Mouse (Mus musculus): ENCODE data around the gene BC030499. TPM values are rescaled to one million over a fixed set of nuclear protein-coding genes. Genes with fewer than 3 reads are reported as not detected.
A peak's percentile ranks its signal among the peaks of the same experiment; 100 is the strongest.

Gene BC030499
- polyA plus RNA-seq, 1 experiment, result 2.6 TPM

DNA sequence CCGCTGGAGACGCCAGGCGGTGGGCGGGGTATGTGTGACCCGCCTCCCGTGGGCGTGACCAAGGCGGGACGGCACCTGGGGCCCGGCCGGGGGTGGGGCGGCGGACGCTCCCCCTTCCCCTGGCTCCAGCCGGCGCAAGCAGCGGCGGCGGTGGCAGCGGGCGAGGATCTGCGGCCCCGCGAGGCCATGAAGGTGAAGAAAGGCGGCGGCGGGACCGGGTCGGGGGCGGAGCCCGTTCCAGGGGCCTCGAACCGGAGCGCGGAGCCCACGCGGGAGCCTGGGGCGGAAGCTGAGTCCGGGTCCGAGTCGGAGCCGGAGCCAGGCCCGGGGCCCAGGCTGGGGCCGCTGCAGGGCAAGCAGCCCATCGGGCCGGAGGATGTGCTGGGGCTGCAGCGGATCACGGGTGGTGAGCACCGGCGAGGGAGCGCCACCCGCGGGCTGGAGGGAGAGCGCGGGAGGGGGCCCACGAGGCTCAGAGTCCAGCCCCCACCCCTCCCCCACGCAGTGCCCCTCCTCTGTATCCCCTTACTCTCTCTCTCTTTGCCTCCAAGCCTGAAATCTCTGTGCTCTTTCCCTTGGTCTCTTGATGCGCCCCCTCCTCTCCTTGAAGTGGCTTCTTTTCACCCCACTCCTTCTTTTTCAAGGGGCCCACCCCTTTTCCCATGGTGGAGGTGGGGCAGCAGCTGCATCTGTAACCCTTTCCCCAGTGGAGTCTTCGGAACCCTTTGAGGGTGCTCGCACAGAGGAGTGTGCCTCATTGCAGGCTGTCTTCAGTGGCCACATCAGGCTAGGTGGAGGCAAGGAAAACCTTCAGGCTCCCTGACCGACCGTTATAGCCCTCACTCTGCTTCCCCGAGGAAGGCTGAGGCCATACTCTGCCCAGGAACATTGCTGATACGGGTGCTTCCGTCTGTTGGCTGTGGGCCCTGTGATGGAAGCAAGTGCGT lies 53.0 kb downstream of the BC030499 start, which contains the start of gene Unc119:
Gene Unc119, plus strand, starts transcription at position 102 of the 947 bp plus-strand sequence.
- TF ChIP-seq POLR2A (IDR thresholded peaks at IDR 0.05; ENCODE audit: borderline replicate concordance, insufficient read depth, low read length) (no peak), CTCF (IDR thresholded peaks at IDR 0.05; ENCODE audit: borderline replicate concordance, insufficient read depth, low read depth, low read length) (no peak)

DNA sequence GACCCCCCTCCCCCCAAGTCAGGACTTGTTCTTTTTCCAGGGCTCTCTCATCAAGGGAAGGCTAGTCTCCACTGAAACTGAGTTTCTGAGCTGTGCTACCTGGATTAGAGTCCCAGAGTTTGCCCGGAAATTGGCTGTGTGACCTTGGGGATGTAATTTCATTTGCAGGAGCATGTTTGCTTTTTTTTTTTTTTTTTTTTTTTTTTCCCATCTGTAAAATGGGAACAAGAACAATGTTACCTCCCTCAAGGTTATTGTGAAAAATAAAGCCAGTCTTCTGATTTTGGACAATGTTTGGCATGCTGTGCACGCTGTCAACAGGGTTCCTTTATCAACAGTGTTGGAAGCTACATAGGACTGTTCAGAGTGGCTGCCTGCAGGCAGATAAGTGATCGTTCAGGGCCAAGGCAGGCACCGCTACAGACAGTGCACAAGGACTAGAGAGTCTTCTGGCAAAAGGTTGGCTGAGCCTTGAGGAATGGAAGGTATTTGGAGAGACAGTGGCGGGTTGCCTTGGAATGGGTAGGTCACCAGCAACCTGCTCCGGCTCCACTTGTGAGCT lies 53.8 kb downstream of the BC030499 start:
- Histone ChIP-seq H3K27ac (ENCODE audit: insufficient read depth, low read length) (no peak overlapping the region), H3K4me1 (ENCODE audit: control insufficient read depth, insufficient read depth, low read length) (peaks cover 7% of the 10 kb centered on the region; the same call in 1 of the 2 replicates)

More for the DNA sequence above, 53.0 kb downstream of the BC030499 start, which contains the start of gene Unc119:
- WGBS, result 2% methylated on average over 64 of the region's 66 CpGs
- Histone ChIP-seq H3K4me3 (replicated peaks; ENCODE audit: insufficient read depth, low read depth, low read length) (peak within 1 kb of the TSS; percentile 57), H3K27ac (ENCODE audit: insufficient read depth, low read length) (no peak within 1 kb of the TSS), H3K4me1 (ENCODE audit: control insufficient read depth, insufficient read depth, low read length) (peaks cover 7% of the 10 kb centered on the region; the same call in 1 of the 2 replicates), H3K27me3 (ENCODE audit: control insufficient read depth, insufficient read depth, low read length) (no peaks in the 10 kb centered on the region)
- peak; percentile 74 to 77 for DNase-seq

DNA sequence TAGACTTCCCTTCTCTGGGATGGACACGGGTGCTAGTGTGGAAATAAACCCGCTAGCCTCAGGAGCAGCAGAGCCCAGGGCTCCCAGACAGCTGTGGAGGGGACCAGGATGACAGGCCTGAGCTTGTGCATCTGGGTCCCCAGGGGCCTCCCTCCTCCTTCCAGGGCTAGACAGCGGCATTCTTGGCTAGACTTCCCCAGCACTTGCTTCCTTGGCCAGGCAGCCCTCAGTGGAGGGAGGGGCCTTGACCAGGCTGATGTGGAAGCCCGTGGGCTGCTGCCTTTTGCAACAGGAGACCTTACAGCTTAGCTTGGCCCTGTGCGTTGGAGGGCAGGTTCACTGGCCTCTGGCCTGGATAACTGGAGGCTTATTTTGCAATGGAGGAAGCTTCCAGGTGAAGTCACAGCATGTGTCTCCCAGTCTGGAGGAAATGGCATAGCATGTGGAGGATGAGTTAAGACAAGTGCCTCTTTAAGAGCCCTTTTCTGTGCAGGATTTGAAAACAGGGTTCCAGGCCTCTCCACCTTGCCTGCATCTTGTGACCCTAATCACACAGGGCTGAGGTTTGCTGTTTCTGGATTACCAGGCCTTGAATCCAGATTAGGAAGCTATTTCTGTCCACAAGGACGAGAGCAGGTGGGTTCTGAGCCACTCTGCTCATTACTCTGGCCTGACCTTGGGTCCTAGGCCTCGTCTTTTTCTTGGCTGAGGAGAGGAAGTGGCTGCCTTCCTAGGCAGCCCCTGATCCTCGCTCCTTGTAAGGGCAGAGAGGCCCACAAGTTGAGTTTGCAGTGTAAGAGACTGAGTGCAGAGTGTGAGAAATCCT lies 54.5 kb downstream of the BC030499 start:
- 55% methylated on average over 8 of the region's 8 CpGs for WGBS
- peaks cover 7% of the 10 kb centered on the region; the same call in 1 of the 2 replicates for H3K4me1 ChIP-seq (ENCODE audit: control insufficient read depth, insufficient read depth, low read length)
- H3K27me3 ChIP-seq (ENCODE audit: control insufficient read depth, insufficient read depth, low read length), result no peaks in the 10 kb centered on the region
- H3K27ac ChIP-seq (ENCODE audit: insufficient read depth, low read length), result no peak overlapping the region
- peak in 1 of 2 experiments; percentile 32 for DNase-seq
- H3K4me3 ChIP-seq (replicated peaks; ENCODE audit: insufficient read depth, low read depth, low read length), result peak overlapping the region; percentile 2
- TF ChIP-seq POLR2A (IDR thresholded peaks at IDR 0.05; ENCODE audit: borderline replicate concordance, insufficient read depth, low read length), result no peak
- no peak for TF ChIP-seq CTCF (IDR thresholded peaks at IDR 0.05; ENCODE audit: borderline replicate concordance, insufficient read depth, low read depth, low read length)

More for the DNA sequence above, 53.8 kb downstream of the BC030499 start:
- 68% methylated on average over 6 of the region's 6 CpGs for WGBS
- H3K27me3 ChIP-seq (ENCODE audit: control insufficient read depth, insufficient read depth, low read length), result no peaks in the 10 kb centered on the region
- peak overlapping the region; percentile 57 for H3K4me3 ChIP-seq (replicated peaks; ENCODE audit: insufficient read depth, low read depth, low read length)
- TF ChIP-seq CTCF (IDR thresholded peaks at IDR 0.05; ENCODE audit: borderline replicate concordance, insufficient read depth, low read depth, low read length) (no peak), POLR2A (IDR thresholded peaks at IDR 0.05; ENCODE audit: borderline replicate concordance, insufficient read depth, low read length) (no peak)
- DNase-seq, result no peak

DNA sequence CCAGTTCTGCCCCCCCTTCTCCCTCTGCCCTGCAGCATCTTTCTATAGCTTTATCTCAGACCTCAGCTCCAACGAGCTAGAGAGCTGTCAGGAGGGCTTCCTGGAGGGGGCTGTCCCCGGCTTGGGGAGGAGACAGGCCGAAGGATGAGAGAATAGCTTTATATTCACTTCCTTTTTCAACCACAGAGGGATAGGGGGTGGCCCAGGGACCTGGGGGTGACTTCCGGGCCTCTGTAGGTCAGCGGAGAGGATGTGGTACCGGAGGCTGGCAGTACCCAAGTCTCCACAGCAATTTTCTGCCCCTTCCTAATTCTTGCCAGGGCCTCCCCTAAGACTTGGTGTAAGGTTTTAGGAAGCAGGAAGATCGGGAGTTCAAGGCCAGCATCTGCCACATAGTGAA lies 55.2 kb downstream of the BC030499 start:
- DNase-seq, result no peak
- no peak for TF ChIP-seq POLR2A (IDR thresholded peaks at IDR 0.05; ENCODE audit: borderline replicate concordance, insufficient read depth, low read length)
- TF ChIP-seq CTCF (IDR thresholded peaks at IDR 0.05; ENCODE audit: borderline replicate concordance, insufficient read depth, low read depth, low read length), result no peak
- WGBS, result 90% methylated on average over 7 of the region's 7 CpGs
- Histone ChIP-seq H3K4me1 (ENCODE audit: control insufficient read depth, insufficient read depth, low read length) (peaks cover 7% of the 10 kb centered on the region; the same call in 1 of the 2 replicates), H3K27ac (ENCODE audit: insufficient read depth, low read length) (no peak overlapping the region), H3K27me3 (ENCODE audit: control insufficient read depth, insufficient read depth, low read length) (no peaks in the 10 kb centered on the region), H3K4me3 (replicated peaks; ENCODE audit: insufficient read depth, low read depth, low read length) (no peak overlapping the region)

Other genes with a start within 250 kb of the BC030499 start
- gene Eral1, start 210.5 kb upstream of the BC030499 start, polyA plus RNA-seq (2012; rRNA removed), result 34.0 and 35.8 TPM in 2 replicates
- gene Fam222b, start 196.2 kb upstream of the BC030499 start, polyA plus RNA-seq (2012; rRNA removed), result 23.0 and 23.5 TPM in 2 replicates
- 21.6 and 22.3 TPM in 2 replicates for gene Traf4, start 125.3 kb upstream of the BC030499 start, polyA plus RNA-seq (2012; rRNA removed)
- gene Nek8, start 114.2 kb upstream of the BC030499 start, polyA plus RNA-seq (2012; rRNA removed), result 4.8 and 5.8 TPM in 2 replicates
- 147 and 158 TPM in 2 replicates for gene Tlcd1, start 114.1 kb upstream of the BC030499 start, polyA plus RNA-seq (2012; rRNA removed)
- gene Rpl23a, start 107.3 kb upstream of the BC030499 start, polyA plus RNA-seq (2012; rRNA removed), result 1,121 and 1,182 TPM in 2 replicates
- gene Rab34, start 102.4 kb upstream of the BC030499 start, polyA plus RNA-seq (2012; rRNA removed), result 36.6 and 38.1 TPM in 2 replicates
- 11.7 and 12.1 TPM in 2 replicates for gene Proca1, start 97.4 kb upstream of the BC030499 start, polyA plus RNA-seq (2012; rRNA removed)
- gene Sdf2, start 45.1 kb upstream of the BC030499 start, polyA plus RNA-seq (2012; rRNA removed), result 121 and 124 TPM in 2 replicates
- gene Supt6, start 44.9 kb upstream of the BC030499 start, polyA plus RNA-seq (2012; rRNA removed), result 48.8 and 50.3 TPM in 2 replicates
- 112 and 118 TPM in 2 replicates for gene 2610507B11Rik, start 29.1 kb upstream of the BC030499 start, polyA plus RNA-seq (2012; rRNA removed)
- gene Spag5, start 10.7 kb downstream of the BC030499 start, polyA plus RNA-seq (2012; rRNA removed), result 17.6 and 19.0 TPM in 2 replicates
- gene Aldoc, start 32.1 kb downstream of the BC030499 start, polyA plus RNA-seq (2012; rRNA removed), result 2,621 and 2,670 TPM in 2 replicates
- gene Pigs, start 37.6 kb downstream of the BC030499 start, polyA plus RNA-seq (2012; rRNA removed), result 94.2 and 98.6 TPM in 2 replicates
- 72.2 and 75.2 TPM in 2 replicates for gene Unc119, start 52.6 kb downstream of the BC030499 start, polyA plus RNA-seq (2012; rRNA removed)
- not detected in 2 replicates for gene Foxn1, start 95.7 kb downstream of the BC030499 start, polyA plus RNA-seq (2012; rRNA removed)
- gene Slc13a2, start 131.4 kb downstream of the BC030499 start, polyA plus RNA-seq (2012; rRNA removed), result not detected in 2 replicates
- gene Slc46a1, start 174.9 kb downstream of the BC030499 start, polyA plus RNA-seq (2012; rRNA removed), result 15.2 and 15.4 TPM in 2 replicates
- gene Sarm1, start 206.9 kb downstream of the BC030499 start, polyA plus RNA-seq (2012; rRNA removed), result 29.0 and 32.0 TPM in 2 replicates
- gene Vtn, start 208.2 kb downstream of the BC030499 start, polyA plus RNA-seq (2012; rRNA removed), result 142 and 143 TPM in 2 replicates
- 14.7 and 17.3 TPM in 2 replicates for gene Sebox, start 212.6 kb downstream of the BC030499 start, polyA plus RNA-seq (2012; rRNA removed)
- 67.9 and 69.5 TPM in 2 replicates for gene Tmem199, start 221.3 kb downstream of the BC030499 start, polyA plus RNA-seq (2012; rRNA removed)
- gene Poldip2, start 221.4 kb downstream of the BC030499 start, polyA plus RNA-seq (2012; rRNA removed), result 133 TPM in 2 replicates
- 36.7 and 38.0 TPM in 2 replicates for gene Tnfaip1, start 245.5 kb downstream of the BC030499 start, polyA plus RNA-seq (2012; rRNA removed)
- gene Ift20, start 245.5 kb downstream of the BC030499 start, polyA plus RNA-seq (2012; rRNA removed), result 83.7 and 91.8 TPM in 2 replicates

Data from cerebellum, adult 2 months (tissue).